Mouse (Mus musculus) testis, adult 2 months (tissue): ENCODE data around the gene Ehmt1. TPM values are rescaled to one million over a fixed set of nuclear protein-coding genes. Genes with fewer than 3 reads are reported as not detected.

Experiments
- H3K27ac ChIP-seq: fragments of 200-500 bp; 2 replicates; pipeline ENCODE4 v1.5.1; 2012; ENCODE audit warnings: low read depth, low read length; ENCODE audit not compliant: control insufficient read depth, insufficient read depth
- H3K27me3 ChIP-seq: fragments of 200-500 bp; 2 replicates; pipeline ENCODE4 v1.6.1; 2012; ENCODE audit warnings: mild to moderate bottlenecking, low read length, moderate library complexity; ENCODE audit not compliant: control insufficient read depth, insufficient read depth
- H3K36me3 ChIP-seq: fragments of 200-500 bp; 2 replicates; pipeline ENCODE4 v1.6.1; 2012; ENCODE audit warnings: mild to moderate bottlenecking, low read length; ENCODE audit not compliant: control insufficient read depth, insufficient read depth
- H3K4me1 ChIP-seq: fragments of 200-500 bp; 2 replicates; pipeline ENCODE4 v1.6.1; 2012; ENCODE audit warnings: low read length; ENCODE audit not compliant: control insufficient read depth, insufficient read depth
- H3K4me3 ChIP-seq: fragments of 200-500 bp; 2 replicates; pipeline ENCODE4 v1.5.1; 2012; ENCODE audit warnings: low read depth, mild to moderate bottlenecking, low read length, moderate library complexity, mixed read lengths; ENCODE audit not compliant: control insufficient read depth
- CTCF ChIP-seq: fragments of 200-500 bp; IDR thresholded peaks from 2 replicates; pipeline ENCODE4 v1.5.1; 2012; ENCODE audit warnings: low read depth, mild to moderate bottlenecking, inconsistent platforms, low read length, moderate library complexity; ENCODE audit not compliant: control insufficient read depth, insufficient read depth, insufficient replicate concordance
- POLR2A ChIP-seq: fragments of 200-500 bp; IDR thresholded peaks from 2 replicates; pipeline ENCODE4 v1.6.1; 2012; ENCODE audit warnings: low read depth, mild to moderate bottlenecking, inconsistent platforms, low read length, moderate library complexity; ENCODE audit not compliant: control insufficient read depth
- polyA plus RNA-seq: library from polyadenylated mRNA; depleted of rRNA; stranded (reverse); fragments of >200 nt; gene quantifications from 2 replicates; pipeline ENCODE4 v1.2.3, GENCODE M21; 2012

Ehmt1 gene
- polyA plus RNA-seq, 1 experiment, result 13.2 TPM

DNA sequence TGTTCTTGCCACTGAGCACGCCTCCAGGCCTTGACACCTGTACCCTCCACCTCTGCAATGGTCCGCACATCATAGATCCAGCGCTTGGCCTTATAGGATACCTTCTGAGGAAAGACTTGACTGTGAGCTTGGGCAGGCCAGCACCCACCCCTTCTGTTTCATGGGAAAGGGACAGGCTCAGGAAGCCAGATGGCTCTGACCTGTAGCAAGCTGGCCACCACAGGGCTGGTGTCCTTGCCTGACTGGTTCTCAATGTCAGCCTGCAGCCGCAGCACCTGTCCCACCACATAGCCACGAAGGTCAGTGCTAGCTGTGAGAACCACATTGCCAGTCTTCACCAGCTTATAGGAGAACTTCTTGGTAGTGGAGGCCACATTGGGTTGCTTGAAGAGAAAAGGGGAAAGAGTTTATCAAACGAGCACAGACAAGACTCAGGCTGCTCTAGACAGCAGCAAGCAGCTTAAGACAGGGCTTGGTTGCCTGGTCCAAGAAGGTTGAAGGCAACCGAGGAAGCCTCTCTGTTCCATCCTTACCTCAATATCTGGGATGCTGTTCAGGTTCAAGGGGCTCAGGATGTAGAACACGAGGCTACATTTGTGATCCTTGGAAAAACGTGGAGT, 7.0 kb upstream of the Ehmt1 start:
- Histone ChIP-seq H3K27ac (no peak overlapping the region), H3K27me3 (no peaks in the 10 kb centered on the region), H3K4me3 (no peak overlapping the region), H3K36me3 (no peaks in the 10 kb centered on the region), H3K4me1 (no peaks in the 10 kb centered on the region)
- TF ChIP-seq CTCF (no peak), POLR2A (no peak)

DNA sequence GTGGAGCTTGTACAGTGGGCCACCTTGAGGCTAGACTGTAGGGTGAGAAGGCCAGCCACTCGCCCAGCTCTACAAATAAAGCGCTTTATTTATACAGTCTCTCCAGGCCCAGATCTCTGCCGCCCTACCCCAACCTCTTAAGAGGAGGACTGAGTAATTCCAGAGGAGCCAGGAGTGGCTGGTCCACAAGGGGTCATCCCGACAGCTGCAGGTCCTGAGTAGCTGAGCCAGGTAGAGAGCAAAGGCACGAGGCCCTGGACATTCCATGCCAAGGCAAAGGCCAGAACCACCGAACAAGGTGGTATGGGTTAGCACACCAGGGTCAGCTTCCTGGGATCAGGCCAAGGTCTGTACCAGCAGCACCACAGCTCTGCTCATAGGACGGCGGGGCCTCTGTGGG, 5.9 kb upstream of the Ehmt1 start:
- no peak overlapping the region for H3K4me3 ChIP-seq
- no peaks in the 10 kb centered on the region for H3K36me3 ChIP-seq
- TF ChIP-seq CTCF (no peak), POLR2A (no peak)
- no peaks in the 10 kb centered on the region for H3K4me1 ChIP-seq
- no peak overlapping the region for H3K27ac ChIP-seq
- no peaks in the 10 kb centered on the region for H3K27me3 ChIP-seq

DNA sequence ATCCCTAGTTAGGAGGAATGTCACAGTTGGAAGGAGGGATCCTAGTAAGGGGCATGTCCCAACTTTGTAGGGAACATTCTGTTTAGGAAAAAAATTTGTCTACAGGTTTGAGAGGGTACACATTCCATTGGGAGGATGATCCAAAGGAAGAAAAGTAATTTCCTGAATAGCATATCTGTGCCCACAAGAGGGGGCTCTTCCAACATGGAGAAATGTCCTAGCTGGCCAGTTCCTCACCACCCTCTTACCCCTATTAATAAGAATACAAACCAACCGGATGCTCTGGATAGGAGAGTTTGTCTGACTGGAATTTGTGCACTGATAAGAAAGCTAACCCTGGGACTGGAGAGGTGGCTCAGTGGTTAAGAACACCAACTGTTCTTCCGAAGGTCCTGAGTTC, 4.1 kb upstream of the Ehmt1 start:
- Histone ChIP-seq H3K27ac (no peak overlapping the region), H3K4me1 (peaks cover 3% of the 10 kb centered on the region; the same call in 1 of the 2 replicates), H3K4me3 (no peak overlapping the region), H3K27me3 (no peaks in the 10 kb centered on the region), H3K36me3 (no peaks in the 10 kb centered on the region)
- TF ChIP-seq POLR2A, result no peak
- TF ChIP-seq CTCF, result no peak

DNA sequence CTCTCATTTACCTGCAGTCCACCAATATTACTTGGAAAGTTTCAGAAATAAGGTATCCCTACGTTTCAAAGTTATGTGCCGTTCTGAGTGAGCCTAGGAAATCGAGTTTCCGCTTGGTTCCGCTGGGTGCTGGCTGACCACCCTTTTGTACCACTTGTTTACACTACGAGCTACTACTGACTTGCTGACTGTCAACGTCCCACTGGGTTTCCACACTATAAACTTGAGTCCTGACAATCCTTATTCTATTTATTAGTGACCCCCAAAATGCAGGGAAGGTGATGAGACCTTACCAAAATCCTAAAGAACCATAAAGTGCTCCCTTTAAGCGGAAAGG, 393 bp upstream of the Ehmt1 start:
- Histone ChIP-seq H3K4me3 (peak overlapping the region; percentile 91), H3K4me1 (peaks cover 3% of the 10 kb centered on the region; the same call in 1 of the 2 replicates), H3K27ac (peak overlapping the region; percentile 78), H3K27me3 (no peaks in the 10 kb centered on the region), H3K36me3 (no peaks in the 10 kb centered on the region)
- TF ChIP-seq POLR2A, result no peak

DNA sequence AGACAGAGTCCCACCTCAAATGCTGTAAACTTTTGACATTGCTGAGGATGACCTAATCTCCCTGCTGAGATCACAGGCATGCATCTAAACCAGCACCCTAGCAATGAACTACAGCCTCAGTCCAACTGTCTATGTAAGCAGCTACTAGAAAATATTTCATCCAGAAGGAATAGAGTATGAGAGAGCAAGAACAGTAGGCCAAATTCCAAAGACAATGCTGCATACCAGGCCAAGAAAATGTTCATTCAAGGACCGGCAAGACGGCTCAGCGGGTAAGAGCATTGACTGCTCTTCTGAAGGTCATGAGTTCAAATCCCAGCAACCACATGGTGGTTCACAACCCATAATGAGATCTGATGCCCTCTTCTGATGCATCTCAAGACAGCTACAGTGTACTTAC, 4.7 kb downstream of the Ehmt1 start:
- no peaks in the 10 kb centered on the region for H3K36me3 ChIP-seq
- H3K4me3 ChIP-seq, result no peak overlapping the region
- H3K4me1 ChIP-seq, result peaks cover 3% of the 10 kb centered on the region; the same call in 1 of the 2 replicates
- no peak overlapping the region for H3K27ac ChIP-seq
- TF ChIP-seq CTCF (no peak), POLR2A (no peak)
- no peaks in the 10 kb centered on the region for H3K27me3 ChIP-seq

DNA sequence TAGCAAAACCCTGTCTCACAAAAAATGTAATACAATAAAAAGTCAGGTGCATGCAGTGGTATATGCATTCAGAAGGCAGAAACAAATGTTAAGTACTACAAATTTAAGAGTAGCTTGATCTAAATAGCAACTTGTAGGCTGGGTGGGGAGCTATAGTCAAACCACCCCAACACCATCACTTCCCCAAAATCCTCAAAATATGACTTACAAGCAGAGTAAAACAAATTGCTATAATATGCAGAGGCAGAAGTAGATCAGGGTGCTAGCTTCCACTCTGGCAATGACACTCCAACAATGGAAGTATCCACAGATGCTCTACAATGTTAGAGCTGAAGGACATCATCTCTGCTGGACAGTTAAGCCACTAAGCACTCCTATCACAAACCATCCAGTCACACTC, 6.8 kb downstream of the Ehmt1 start:
- TF ChIP-seq POLR2A, result no peak
- no peak for TF ChIP-seq CTCF
- Histone ChIP-seq H3K36me3 (no peaks in the 10 kb centered on the region), H3K27me3 (no peaks in the 10 kb centered on the region), H3K4me1 (no peaks in the 10 kb centered on the region), H3K27ac (no peak overlapping the region), H3K4me3 (no peak overlapping the region)

DNA sequence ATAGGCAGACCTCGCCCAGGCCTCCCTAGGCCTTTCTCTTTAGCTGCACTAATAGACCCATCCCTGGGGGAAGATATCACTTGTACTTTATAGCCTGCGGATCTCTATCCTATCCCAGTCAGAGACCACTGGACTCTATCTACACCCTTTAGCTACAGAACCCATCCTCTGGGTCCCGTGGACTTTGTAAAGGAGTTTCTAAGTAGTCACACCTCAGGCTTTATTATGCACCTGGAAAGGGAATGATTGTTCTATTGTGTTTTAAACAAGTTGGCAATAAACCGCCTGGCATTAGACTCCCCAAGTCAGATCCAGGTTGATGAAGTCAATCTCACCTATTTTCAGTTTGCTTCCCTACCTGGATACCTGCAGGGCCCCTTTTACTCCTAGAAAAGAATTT, 7.2 kb downstream of the Ehmt1 start:
- TF ChIP-seq POLR2A, result no peak
- TF ChIP-seq CTCF, result no peak
- Histone ChIP-seq H3K4me1 (no peaks in the 10 kb centered on the region; the same call in 1 of the 2 replicates), H3K27ac (no peak overlapping the region), H3K27me3 (no peaks in the 10 kb centered on the region), H3K36me3 (no peaks in the 10 kb centered on the region), H3K4me3 (no peak overlapping the region)

DNA sequence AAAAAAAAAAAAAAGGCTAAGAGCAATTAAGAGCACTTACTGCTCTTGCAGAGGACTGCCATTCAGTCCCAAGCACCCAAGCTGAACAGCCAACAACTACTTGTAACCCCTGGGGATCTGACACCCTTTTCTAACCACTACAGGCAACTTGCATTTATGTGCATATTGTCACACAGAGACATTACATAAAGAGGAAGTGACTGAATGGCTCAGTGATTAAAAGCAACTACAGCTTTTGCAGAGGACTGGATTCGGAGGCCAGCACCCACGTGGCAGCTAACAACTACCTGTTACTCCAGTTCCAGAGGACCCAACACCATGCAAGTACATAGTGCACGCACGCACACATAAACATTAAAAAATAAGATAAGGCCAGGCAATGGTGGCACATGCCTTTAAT, 8.9 kb downstream of the Ehmt1 start:
- Histone ChIP-seq H3K27me3 (no peaks in the 10 kb centered on the region), H3K4me1 (no peaks in the 10 kb centered on the region; the same call in 1 of the 2 replicates), H3K4me3 (no peak overlapping the region), H3K36me3 (no peaks in the 10 kb centered on the region), H3K27ac (no peak overlapping the region)
- TF ChIP-seq POLR2A, result no peak
- no peak for TF ChIP-seq CTCF
